Mouse (Mus musculus) left cerebral cortex, postnatal 25 days (tissue): ENCODE results near the gene Babam2. TPM values are rescaled to one million over a fixed set of nuclear protein-coding genes. Genes with fewer than 3 reads are reported as not detected.

Source experiments
- DNase-seq, 2 experiments: peaks; one replicate each; pipeline ENCODE4 v3.0.0; 2022; ENCODE audit warnings: low spot score in 2 of 2, mixed read lengths in 1 of 2
- intact Hi-C: fragments of 180-260 bp; cut with DNase I; formaldehyde crosslinking; loops from one replicate; pipeline ENCODE4 v1.15.1; 2025
- microRNA-seq, 2 experiments: library from miRNA; unstranded; fragments of <30 nt; microRNA quantifications; one replicate each; pipeline ENCODE4 v1.2.0; 2022
- total RNA-seq, 2 experiments: library from RNA; stranded (reverse); gene quantifications; 2 replicates each; pipeline ENCODE4 v1.2.3; 2021

Babam2 gene
- total RNA-seq, 2 experiments from 2014 or later = 40.0 to 41.8 TPM

DNA sequence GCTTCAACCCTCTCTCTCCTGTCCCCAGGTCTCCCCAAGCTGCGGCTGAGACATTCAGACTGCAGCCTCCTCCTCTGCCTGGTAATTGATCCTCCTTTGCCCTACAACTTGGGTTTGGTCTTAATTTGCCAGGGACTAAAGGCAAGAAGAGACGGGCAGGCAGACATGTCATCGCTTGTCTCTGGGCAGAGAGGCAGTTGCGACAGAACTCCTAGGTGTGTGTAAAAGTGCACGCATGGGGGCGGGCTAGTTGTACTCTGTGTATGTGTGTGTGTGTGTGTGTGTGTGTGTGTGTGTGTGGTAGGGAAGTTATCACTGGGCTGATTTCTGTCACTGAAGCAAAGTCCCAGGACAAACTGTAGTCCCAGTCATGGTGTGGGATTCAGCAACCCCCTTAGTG, 424.5 kb downstream of the Babam2 start:
- DNase-seq = no peak

DNA sequence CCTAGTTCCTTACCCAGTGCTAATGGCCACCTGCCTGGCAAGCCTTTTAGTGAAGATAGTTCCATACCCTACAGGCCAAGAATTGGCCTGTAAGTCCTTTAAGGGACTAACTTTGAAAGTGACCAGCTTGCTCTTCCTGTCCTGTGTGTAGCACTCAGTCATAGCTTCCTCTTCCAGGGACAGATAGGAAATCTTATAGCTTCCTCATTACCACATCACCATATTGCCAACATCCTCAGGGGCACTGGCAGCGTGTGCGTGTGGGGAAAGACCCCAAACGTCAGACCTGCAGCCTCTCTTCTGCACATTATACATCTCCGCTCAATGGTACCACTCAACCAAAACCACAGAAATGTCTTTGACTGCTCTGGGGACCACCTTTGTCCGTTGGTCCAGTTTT, 424.9 kb downstream of the Babam2 start:
- intact Hi-C loops = no loop called here
- DNase-seq = no peak

More for the DNA sequence above, 424.5 kb downstream of the Babam2 start:
- intact Hi-C loops = no loop called here

DNA sequence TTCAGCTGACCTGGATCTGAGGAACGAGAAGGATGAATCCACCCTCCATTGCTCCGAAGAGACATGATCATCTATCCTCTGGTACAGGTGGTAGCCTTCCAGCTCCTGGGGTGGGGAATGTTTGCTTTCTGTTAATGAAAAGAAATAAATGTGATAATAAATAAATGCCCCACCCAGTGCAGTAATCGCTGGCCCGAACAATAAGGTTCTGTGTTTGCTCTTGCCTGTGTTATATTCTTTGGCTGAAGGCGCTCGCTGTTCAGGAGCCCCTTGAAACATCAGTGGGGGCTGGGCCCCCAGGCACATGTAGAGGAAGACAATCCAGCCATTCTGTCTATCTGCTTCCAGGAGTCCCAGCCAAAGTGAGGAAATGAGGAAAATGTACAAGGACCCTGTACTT, 427.5 kb downstream of the Babam2 start:
- DNase-seq = no peak
- intact Hi-C loops = no loop called here

DNA sequence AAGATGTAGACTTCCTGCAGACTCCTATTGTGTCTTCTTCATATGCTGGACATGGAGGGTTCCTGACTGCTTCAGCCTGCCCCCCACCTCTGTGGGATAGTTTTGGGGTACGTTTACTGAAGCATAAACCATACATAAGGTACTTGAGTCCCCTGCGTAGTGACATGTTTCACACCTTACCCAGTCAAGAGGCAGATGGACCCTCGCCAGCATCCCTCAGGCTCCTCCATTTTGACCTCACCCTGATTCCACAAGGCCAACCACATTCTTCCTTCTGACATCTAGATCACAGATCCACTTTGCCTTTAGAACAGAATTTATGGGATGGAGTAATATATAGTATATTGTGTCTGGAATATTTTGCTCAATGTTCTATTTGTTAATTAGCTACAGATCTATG, 429.7 kb downstream of the Babam2 start:
- intact Hi-C loops = no loop called here
- DNase-seq = no peak

DNA sequence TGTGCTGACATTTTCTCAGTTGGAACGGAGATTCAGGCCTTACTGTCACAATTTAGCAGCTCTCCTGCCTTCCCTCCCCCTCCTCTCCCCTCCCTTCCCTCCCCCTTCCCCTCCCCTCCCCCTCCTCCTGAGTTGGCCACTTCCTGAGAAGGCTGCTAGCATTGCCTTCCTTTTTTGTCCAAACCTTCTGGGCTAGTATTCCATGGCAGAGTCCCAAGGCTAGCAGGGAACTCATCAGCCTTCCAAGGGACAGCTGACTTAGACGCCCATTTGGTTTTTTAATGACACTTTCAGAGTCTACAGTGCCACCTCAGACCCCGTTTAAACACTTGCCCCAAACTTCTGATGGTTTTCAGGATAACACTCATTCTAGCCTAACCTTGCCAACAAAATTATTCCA, 430.4 kb downstream of the Babam2 start:
- intact Hi-C loops = no loop called here
- DNase-seq = no peak

DNA sequence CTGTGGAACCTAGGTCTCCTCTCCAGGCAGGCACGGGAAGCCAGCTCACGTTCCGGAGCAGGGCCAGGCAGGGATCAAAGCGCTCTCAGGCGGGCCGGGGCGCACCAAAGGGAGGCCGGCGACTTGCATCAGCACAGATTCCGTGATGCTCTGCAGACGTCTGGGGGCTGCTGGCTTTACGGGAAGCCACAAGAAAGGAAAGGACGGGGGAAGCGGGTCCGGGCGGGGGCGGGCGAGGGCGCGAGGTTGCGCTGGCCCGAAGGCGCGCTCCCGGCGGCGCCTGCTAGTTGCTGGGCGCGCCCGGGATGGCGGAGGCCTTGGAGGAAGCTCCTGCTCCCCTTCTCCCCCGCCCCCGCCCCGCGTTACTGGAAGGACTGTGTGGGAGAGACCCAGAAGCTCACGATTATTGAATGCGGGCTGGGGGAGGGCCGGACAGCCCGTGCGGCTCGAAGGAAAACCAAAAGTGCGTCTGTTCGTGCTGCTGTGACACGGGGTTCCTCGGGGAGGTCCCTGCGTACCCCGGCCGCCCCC, 435.6 kb downstream of the Babam2 start:
- intact Hi-C loops = loop anchor here (10.0 kb wide), 3 partner anchors 208 to 348 kb away; no protein-coding TSS in a partner anchor
- DNase-seq = peak; percentile 53 to 64

DNA sequence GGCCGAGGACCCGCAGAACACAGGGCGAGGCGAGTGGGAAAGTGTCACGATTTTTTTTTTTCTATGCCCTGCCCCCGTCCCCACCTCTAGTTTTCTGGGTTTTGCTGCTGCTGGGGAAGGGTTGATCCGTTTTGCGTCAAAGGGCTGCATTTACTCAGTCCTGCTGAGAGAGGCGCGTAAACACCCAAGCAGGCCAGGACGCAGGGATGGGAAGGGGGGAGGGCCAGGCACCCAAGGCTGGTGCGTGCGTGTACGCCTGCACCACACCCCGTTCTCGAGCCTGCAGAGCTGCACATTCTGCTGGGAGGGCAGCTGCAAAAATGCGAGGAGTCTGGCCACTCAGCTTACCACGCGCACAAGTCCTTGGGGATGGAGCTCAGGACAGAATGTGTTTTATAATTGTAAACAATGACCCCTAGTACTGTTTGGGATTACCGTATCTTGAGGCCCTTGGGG, 436.1 kb downstream of the Babam2 start:
- peak; percentile 76 to 88 for DNase-seq
- intact Hi-C loops = loop anchor here (2.0 to 10.0 kb wide), 5 partner anchors 97 to 383 kb away; no protein-coding TSS in a partner anchor

DNA sequence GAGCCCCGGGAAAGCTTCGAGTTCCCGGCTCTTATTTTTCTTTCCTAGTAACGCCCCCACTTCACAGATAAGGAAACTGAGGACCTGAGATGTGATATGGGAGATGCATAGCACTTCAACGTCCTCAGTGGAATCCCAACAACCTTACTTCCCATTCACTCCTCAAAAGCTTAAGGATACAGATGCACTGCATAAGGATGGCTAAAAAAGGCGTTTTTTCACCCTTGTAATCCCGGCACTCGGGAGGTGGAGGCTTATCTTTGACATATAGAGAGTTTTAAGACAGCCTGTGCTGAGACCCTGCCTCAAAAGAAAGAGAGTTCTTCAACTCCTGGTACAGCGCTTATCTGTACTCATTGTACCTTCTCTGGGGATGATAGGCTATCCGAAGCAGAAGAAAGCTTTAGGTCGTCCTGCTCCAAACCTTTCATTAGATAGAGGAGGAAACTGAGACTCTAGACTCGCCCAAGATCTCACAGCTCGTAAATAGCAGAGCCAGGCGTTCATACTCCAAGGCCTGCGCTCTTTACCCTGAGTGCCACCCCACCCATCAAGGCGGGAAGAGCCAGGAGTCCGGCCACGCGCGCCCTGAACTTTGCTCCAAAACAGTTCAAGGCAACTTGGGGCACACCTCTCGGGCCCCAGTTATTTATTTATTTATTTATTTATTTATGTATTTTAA, 436.7 kb downstream of the Babam2 start:
- intact Hi-C loops = loop anchor here (2.0 to 10.0 kb wide), 5 partner anchors 97 to 383 kb away; no protein-coding TSS in a partner anchor
- DNase-seq = peak; percentile 18 to 38

Small RNA genes within 50 kb of the gene (microRNA-seq; reads per million reads assigned to microRNA genes)
- 0 reads per million in 2 experiments for gene Mir3473e

Other genes starting within 250 kb of the Babam2 start
- gene Zfp512, start 245.3 kb upstream of the Babam2 start, total RNA-seq = 10 to 100 TPM; 48.8 to 49.0 TPM
- under 1 TPM; 0.16 to 0.30 TPM for gene 4930548H24Rik, start 211.9 kb upstream of the Babam2 start, total RNA-seq
- gene Gpn1, start 202.9 kb upstream of the Babam2 start, total RNA-seq = 10 to 100 TPM; 27.6 to 30.0 TPM
- gene Slc4a1ap, start 170.7 kb upstream of the Babam2 start, total RNA-seq = 10 to 100 TPM; 50.8 to 53.6 TPM
- gene Supt7l, start 169.9 kb upstream of the Babam2 start, total RNA-seq = 10 to 100 TPM; 16.7 to 17.2 TPM
- gene Mrpl33, start 100.7 kb upstream of the Babam2 start, total RNA-seq = 10 to 100 TPM; 92.9 to 96.0 TPM
- gene Rbks, start 57 bp upstream of the Babam2 start, total RNA-seq = 1 to 10 TPM; 3.0 to 3.3 TPM